Mouse (Mus musculus) lung, postnatal 0 days (tissue): ENCODE data around the gene Neurog2.

ENCODE experiments used
- CTCF ChIP-seq: IDR thresholded peaks from 2 replicates; pipeline ENCODE4 v1.5.1; 2016; ENCODE audit warnings: antibody characterized with exemption, mild to moderate bottlenecking
- EP300 ChIP-seq: IDR thresholded peaks from 2 replicates; pipeline ENCODE4 v1.6.1; 2016; ENCODE audit warnings: antibody characterized with exemption, mild to moderate bottlenecking, control low read depth

DNA sequence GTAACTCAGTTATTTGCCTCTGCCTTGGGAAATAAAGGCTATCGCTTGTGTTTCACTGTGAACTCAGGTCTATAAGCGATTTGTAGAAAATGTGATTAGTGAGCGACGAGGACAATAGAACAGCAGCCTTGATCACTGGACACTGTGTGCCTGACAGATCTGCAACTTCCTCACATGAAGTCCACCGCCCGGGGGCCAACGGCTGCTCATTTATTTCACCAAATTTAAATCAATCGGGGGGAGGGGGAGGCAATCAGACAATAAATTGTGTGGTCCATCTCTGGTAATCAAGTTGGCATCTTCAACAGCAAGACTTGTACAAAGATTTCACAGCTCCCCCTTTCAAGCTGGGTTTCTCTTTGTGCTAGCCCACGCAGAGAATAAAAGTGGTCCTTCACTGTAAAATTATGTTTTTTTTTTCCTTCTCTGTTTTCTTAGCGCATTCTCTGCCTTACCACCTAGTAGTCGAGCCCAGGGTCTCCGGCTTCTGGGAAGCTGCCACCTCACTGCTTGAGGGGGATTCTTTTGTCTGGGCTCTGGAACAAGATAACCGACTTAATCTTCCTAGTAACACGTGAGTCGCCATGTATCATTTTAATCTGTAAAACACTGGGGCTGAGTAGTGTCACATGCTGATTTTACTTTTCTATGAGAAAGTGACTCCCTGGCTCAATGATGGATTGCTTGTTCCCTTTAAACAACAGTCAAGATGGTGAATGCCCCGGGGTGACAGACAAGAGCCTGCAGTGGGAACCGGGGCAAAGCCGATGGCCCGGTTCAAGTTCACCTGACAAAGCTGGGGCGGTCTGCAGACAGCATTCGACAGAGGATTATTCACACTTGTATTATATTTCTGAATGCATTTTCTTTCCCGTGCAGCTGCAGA lies 29.0 kb downstream of the Neurog2 start:
- TF ChIP-seq EP300 (no peak), CTCF (no peak)
